Mouse (Mus musculus) limb, embryonic 14.5 days (tissue): ENCODE results near the gene Cnpy1. TPM values are rescaled to one million over a fixed set of nuclear protein-coding genes. Genes with fewer than 3 reads are reported as not detected.

ENCODE experiments used
- ATAC-seq: fragments of 200-750 bp; cut with Nextera tagmentation; 2 replicates; pipeline ENCODE4 v1.8.0; 2017; ENCODE audit warnings: low read depth, moderate number of reproducible peaks, moderate TSS enrichment; ENCODE audit not compliant: low FRiP score
- DNase-seq: peaks from one replicate; pipeline ENCODE4 v3.0.0-alpha.2; 2015; ENCODE audit warnings: low spot score
- H3K27ac ChIP-seq: fragments of 300-500 bp; sonication (generic); replicated peaks from 2 replicates; pipeline ENCODE4 v1.5.1; 2014; ENCODE audit warnings: low read depth, mild to moderate bottlenecking, low read length, moderate library complexity, mixed read lengths
- H3K27me3 ChIP-seq: fragments of 300-500 bp; sonication (generic); 2 replicates; pipeline ENCODE4 v1.6.1; 2014; ENCODE audit warnings: low read length, mixed read lengths; ENCODE audit not compliant: control insufficient read depth, insufficient read depth
- H3K36me3 ChIP-seq: fragments of 300-500 bp; sonication (generic); 2 replicates; pipeline ENCODE4 v1.6.1; 2014; ENCODE audit warnings: mild to moderate bottlenecking, low read length, moderate library complexity, mixed read lengths; ENCODE audit not compliant: control insufficient read depth, insufficient read depth
- H3K4me1 ChIP-seq: fragments of 300-500 bp; sonication (generic); 2 replicates; pipeline ENCODE4 v1.6.1; 2014; ENCODE audit warnings: antibody characterized with exemption, low read length, mixed read lengths; ENCODE audit not compliant: control insufficient read depth, insufficient read depth
- H3K4me2 ChIP-seq: fragments of 300-500 bp; sonication (generic); replicated peaks from 2 replicates; pipeline ENCODE4 v1.6.1; 2014; ENCODE audit warnings: low read depth, mild to moderate bottlenecking, low read length, moderate library complexity; ENCODE audit not compliant: severe bottlenecking
- H3K4me3 ChIP-seq: fragments of 300-500 bp; sonication (generic); replicated peaks from 2 replicates; pipeline ENCODE4 v1.5.1; 2014; ENCODE audit warnings: low read length
- H3K9ac ChIP-seq: fragments of 300-500 bp; sonication (generic); 2 replicates; pipeline ENCODE4 v1.6.1; 2014; ENCODE audit warnings: mild to moderate bottlenecking, low read depth, low read length, moderate library complexity; ENCODE audit not compliant: severe bottlenecking
- H3K9me3 ChIP-seq: fragments of 300-500 bp; sonication (generic); 2 replicates; pipeline ENCODE4 v1.6.1; 2016; ENCODE audit warnings: low read length; ENCODE audit not compliant: control insufficient read depth
- POLR2A ChIP-seq: fragments of 200-500 bp; IDR thresholded peaks from 2 replicates; pipeline ENCODE4 v1.8.0; 2012; ENCODE audit warnings: inconsistent platforms, mild to moderate bottlenecking, moderate library complexity, borderline replicate concordance; ENCODE audit not compliant: insufficient read depth, insufficient read length; ENCODE audit errors: extremely low read depth
- WGBS: fragments of 180-500 bp; shearing (Covaris S2); extraction: QIAGEN DNeasy Blood & Tissue Kit; methylation state at CpG from one replicate; pipeline ENCODE4 v1.1.7; 2014; 5-methylcytosine and 5-hydroxymethylcytosine counted together
- polyA plus RNA-seq, 2 experiments: library from polyadenylated mRNA; depleted of rRNA in 1 of 2; stranded (reverse) in 1 of 2; unstranded in 1 of 2; fragments of >200 nt; fragmentation: Nextera tagmentation in 1 of 2; extraction: Ambion mirVana in 1 of 2; gene quantifications; 2 replicates each; pipeline versions ENCODE4 v1.2.1 to v1.2.3; 2012 to 2014

Cnpy1 gene
- polyA plus RNA-seq, 2 experiments: 0.26 TPM; not detected in 1

DNA sequence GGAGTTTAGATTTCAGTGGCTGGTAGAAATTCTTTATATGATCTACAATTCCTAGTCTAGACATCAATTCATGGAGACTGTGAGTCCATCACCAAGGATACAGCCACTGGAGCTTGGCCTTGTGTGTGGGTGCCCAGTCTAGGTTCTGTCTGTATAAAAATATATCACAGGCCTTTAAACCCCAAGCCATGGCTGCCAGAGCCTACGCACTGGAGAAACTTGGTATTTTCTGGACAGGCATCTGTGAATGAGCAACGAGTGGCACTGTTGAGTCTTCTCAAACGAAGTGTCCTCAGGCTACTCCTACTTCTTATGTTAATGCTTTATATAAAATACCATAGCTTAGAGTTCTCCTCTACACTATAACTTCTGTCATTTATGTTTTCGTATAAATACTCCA, 4.2 kb downstream of the Cnpy1 start:
- WGBS: 73% methylated on average over 4 of the region's 4 CpGs
- Histone ChIP-seq H3K27me3 (no peaks in the 10 kb centered on the region), H3K36me3 (no peaks in the 10 kb centered on the region), H3K4me2 (no peak overlapping the region), H3K9me3 (no peaks in the 10 kb centered on the region), H3K4me3 (no peak overlapping the region), H3K27ac (no peak overlapping the region), H3K9ac (no peak overlapping the region), H3K4me1 (no peaks in the 10 kb centered on the region)
- no peak for TF ChIP-seq POLR2A
- ATAC-seq: no peak
- DNase-seq: no peak

DNA sequence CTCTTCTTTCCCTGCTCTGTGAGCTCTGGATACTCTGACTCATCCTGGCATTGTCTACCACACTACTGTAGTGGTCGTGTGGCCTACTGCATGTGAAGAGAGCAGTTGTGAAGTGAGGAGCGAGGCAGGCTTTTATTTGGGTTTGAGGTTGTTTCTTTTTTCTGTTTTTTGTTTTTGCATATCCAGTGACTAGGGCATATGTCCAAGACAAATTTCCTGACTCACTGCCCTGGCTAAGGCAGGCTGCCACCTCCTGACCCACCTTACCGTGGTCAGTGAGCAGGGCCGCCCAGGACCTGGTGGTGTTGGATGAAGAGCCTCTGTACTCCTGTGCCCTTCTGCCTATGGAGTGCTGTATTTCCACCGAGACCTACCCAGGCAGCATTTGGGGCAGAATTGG, 5.8 kb downstream of the Cnpy1 start:
- H3K9ac ChIP-seq: no peak overlapping the region
- H3K4me3 ChIP-seq: no peak overlapping the region
- H3K4me2 ChIP-seq: no peak overlapping the region
- ATAC-seq (no peak), DNase-seq (no peak)
- TF ChIP-seq POLR2A: no peak
- no peak overlapping the region for H3K27ac ChIP-seq
- H3K9me3 ChIP-seq: no peaks in the 10 kb centered on the region
- 78% methylated on average over 5 of the region's 5 CpGs for WGBS
- no peaks in the 10 kb centered on the region for H3K27me3 ChIP-seq
- no peaks in the 10 kb centered on the region for H3K4me1 ChIP-seq
- H3K36me3 ChIP-seq: no peaks in the 10 kb centered on the region

DNA sequence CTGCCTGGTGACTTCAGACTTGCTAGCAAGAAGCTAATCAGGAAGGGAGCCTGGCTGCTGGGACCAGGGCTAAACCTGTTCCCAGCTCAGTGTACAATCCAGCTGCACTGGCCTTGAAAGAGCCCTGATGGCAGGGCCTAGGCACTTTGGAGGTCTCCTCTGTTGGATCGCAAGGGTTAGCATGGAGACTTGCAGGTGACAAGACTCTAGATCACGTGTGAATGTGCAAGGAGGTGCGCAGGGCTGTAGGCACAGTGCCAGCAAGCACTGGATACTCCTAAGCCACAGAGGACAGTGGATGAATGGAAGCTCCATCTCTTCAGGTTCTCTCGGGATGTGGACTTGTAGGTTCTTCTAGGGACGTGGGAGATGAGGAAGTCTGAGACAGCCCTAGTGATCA, 6.7 kb downstream of the Cnpy1 start:
- DNase-seq (no peak), ATAC-seq (no peak)
- no peaks in the 10 kb centered on the region for H3K27me3 ChIP-seq
- TF ChIP-seq POLR2A: no peak
- H3K4me1 ChIP-seq: no peaks in the 10 kb centered on the region
- no peak overlapping the region for H3K4me2 ChIP-seq
- no peak overlapping the region for H3K27ac ChIP-seq
- H3K4me3 ChIP-seq: no peak overlapping the region
- H3K9ac ChIP-seq: no peak overlapping the region
- H3K36me3 ChIP-seq: no peaks in the 10 kb centered on the region
- WGBS: 73% methylated on average over 5 of the region's 5 CpGs
- no peaks in the 10 kb centered on the region for H3K9me3 ChIP-seq

DNA sequence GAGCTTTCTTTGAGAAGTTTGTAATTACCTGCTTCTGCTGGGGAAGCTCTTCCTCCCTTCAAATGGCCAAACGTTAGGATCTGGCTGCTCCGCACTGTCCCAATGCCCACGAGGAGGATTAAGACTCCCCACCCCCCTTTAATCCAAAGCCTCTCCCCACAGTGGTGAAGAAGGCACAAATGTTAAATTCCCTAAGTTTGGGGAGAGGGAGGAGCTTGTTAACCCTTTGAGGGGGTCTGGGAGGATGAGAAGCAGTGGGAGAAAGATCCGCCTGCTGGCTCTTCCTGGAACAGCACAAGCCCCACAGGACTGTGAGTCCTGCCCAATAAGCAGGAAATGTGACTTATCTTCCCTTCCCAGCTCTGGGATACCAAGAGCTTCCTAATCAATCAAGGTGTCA, 7.5 kb downstream of the Cnpy1 start:
- Histone ChIP-seq H3K9ac (no peak overlapping the region), H3K4me1 (no peaks in the 10 kb centered on the region), H3K9me3 (no peaks in the 10 kb centered on the region), H3K4me3 (no peak overlapping the region), H3K27ac (no peak overlapping the region), H3K4me2 (no peak overlapping the region), H3K36me3 (no peaks in the 10 kb centered on the region), H3K27me3 (no peaks in the 10 kb centered on the region)
- no peak for TF ChIP-seq POLR2A
- ATAC-seq (no peak), DNase-seq (no peak)
- 15% methylated on average over 4 of the region's 4 CpGs for WGBS

DNA sequence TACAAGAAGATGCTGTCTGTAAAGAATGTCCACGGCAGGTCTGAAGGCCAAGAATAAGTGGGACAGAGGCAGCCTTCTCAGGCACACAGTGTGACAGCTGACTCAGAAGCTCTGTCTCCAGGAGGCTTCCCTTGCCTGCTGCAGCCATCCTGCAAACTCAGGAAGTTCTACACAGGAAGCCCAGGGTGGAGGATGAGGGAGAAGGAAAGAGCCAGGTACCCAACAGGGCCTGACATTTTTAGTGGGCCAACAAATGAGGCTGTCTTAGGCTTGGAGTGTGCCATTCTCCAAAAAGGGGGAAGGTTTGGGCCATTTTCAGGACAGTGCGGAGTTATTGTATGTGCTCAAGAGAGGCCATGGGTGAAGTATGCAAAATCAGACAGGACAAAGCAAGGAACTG, 7.9 kb downstream of the Cnpy1 start:
- Histone ChIP-seq H3K4me3 (no peak overlapping the region), H3K4me1 (no peaks in the 10 kb centered on the region), H3K9me3 (no peaks in the 10 kb centered on the region), H3K27ac (no peak overlapping the region), H3K27me3 (no peaks in the 10 kb centered on the region), H3K36me3 (no peaks in the 10 kb centered on the region), H3K4me2 (no peak overlapping the region), H3K9ac (no peak overlapping the region)
- ATAC-seq (no peak), DNase-seq (no peak)
- 79% methylated on average over 2 of the region's 2 CpGs for WGBS
- no peak for TF ChIP-seq POLR2A

DNA sequence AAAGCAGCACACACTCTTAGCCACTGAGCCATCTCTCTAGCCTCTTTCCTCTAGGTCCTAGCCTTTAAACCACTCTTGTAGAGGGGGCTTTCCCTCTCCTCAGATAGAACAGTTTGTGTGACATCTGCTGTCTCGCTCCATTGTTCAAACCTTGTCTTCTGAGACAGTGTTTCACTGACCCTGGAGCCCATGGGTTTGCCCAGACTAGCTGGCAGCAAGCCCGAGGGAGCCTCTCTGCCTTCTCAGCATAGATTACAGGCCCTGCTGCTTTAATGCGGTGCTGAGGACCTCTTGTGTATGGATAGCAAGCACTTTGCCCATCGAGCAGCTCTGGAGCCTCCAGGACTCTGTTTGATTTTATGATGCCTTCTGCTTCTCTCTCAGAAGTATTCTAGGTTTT, 8.6 kb downstream of the Cnpy1 start:
- Histone ChIP-seq H3K4me1 (no peaks in the 10 kb centered on the region), H3K27ac (no peak overlapping the region), H3K9ac (no peak overlapping the region), H3K27me3 (no peaks in the 10 kb centered on the region), H3K36me3 (no peaks in the 10 kb centered on the region), H3K9me3 (no peaks in the 10 kb centered on the region), H3K4me2 (no peak overlapping the region), H3K4me3 (no peak overlapping the region)
- no peak for TF ChIP-seq POLR2A
- DNase-seq (no peak), ATAC-seq (no peak)
- WGBS: 46% methylated on average over 4 of the region's 4 CpGs
